Mouse (Mus musculus) C2C12 (cell line): Measurements from ENCODE around the gene Cpvl.

Source experiments
- CTCF ChIP-seq: IDR thresholded peaks from one replicate; pipeline ENCODE4 v1.5.1; 2011; ENCODE audit not compliant: control insufficient read depth, insufficient read depth, insufficient read length
- MAX ChIP-seq: IDR thresholded peaks from one replicate; pipeline ENCODE4 v1.6.1; 2011; ENCODE audit warnings: mild to moderate bottlenecking, control low read depth
- MYOD1 ChIP-seq: IDR thresholded peaks from one replicate; pipeline ENCODE4 v1.6.1; 2011; ENCODE audit warnings: low read depth; ENCODE audit not compliant: control insufficient read depth, insufficient read length
- USF1 ChIP-seq: IDR thresholded peaks from one replicate; pipeline ENCODE4 v1.6.1; 2011; ENCODE audit warnings: low read depth, mild to moderate bottlenecking, control low read depth, moderate library complexity

GRCm38 (mm10) chr6:53913151-53913550, 65.3 kb downstream of the Cpvl start:
- TF ChIP-seq MAX (no peak), CTCF (no peak), USF1 (no peak), MYOD1 (no peak)
